Mouse (Mus musculus) cerebellum, adult 18-20 months (tissue): ENCODE data around the gene Fam84a.

Experiments used
- DNase-seq, 2 experiments: peaks; one replicate each; pipeline ENCODE4 v3.0.0; 2021

The Fam84a gene

GRCm38 (mm10) chr12:14151921-14152320 is at the start of gene Fam84a:
TSS of gene Fam84a (minus strand) at chr12:14152054.
- peak; percentile 78 to 85 for DNase-seq

GRCm38 (mm10) chr12:14195479-14195878 is 43.6 kb upstream of the Fam84a start:
- DNase-seq: no peak

- DNase-seq: no peak
Observed at GRCm38 (mm10) chr12:14186689-14187195, 34.9 kb upstream of the Fam84a start.

- peak in 1 of 2 experiments; percentile 9 for DNase-seq
Observed at GRCm38 (mm10) chr12:14165713-14166112, 13.9 kb upstream of the Fam84a start.

- DNase-seq: no peak
Observed at GRCm38 (mm10) chr12:14164936-14165335, 13.1 kb upstream of the Fam84a start.

- DNase-seq: peak; percentile 4 to 36
Observed at GRCm38 (mm10) chr12:14152426-14152825, 572 bp upstream of the Fam84a start.

DNA sequence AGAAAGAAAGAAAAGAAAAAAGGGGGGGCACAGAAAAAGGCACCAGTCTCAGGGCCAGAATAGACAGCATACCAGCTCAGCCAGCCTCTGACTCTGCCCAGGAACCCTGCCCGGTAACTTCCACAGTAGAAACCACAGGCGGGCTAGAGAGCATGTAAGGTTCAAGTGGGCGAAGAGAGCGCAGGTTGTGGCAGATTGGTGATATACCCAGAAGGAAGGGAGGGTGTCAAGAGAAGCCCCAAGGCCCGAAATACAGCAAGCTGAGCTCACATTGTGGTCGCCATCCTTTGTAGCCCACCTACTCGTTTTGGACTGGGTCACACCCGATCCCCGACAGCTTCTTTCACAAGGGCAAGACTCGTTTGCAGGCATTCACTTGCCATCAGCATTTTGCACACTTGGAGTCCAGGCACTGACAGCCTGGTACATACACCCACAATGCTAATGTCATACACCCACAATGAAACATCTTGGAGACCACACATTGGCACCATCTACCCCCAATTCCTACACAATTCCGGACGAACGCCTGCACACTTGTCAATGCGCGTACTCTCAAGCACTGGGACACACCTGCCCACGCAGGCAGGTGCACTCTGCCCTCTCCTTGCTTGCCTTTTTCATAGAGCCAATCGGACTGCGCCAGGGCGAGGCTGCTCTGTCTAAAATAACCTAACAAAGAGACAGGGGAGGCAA is 770 bp downstream of the Fam84a start:
- peak; percentile 4 to 40 for DNase-seq

DNA sequence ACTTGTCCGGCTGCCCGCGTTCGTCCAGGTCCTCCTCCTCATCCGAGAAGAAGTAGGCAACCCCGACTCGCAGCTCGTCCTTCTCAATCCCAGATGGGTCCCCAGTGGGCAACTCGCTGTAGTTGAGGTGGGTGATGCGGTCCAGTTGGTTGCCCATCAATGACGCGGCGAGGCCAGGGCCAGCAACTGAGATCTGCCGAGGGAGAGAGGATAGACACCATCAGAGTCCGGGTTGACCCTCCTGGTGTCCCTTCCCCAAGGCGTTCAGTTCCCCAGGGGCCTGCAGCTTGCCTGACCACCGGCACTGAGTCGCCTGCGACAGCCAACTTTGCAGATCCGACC is 1.3 kb downstream of the Fam84a start:
- DNase-seq: no peak

DNA sequence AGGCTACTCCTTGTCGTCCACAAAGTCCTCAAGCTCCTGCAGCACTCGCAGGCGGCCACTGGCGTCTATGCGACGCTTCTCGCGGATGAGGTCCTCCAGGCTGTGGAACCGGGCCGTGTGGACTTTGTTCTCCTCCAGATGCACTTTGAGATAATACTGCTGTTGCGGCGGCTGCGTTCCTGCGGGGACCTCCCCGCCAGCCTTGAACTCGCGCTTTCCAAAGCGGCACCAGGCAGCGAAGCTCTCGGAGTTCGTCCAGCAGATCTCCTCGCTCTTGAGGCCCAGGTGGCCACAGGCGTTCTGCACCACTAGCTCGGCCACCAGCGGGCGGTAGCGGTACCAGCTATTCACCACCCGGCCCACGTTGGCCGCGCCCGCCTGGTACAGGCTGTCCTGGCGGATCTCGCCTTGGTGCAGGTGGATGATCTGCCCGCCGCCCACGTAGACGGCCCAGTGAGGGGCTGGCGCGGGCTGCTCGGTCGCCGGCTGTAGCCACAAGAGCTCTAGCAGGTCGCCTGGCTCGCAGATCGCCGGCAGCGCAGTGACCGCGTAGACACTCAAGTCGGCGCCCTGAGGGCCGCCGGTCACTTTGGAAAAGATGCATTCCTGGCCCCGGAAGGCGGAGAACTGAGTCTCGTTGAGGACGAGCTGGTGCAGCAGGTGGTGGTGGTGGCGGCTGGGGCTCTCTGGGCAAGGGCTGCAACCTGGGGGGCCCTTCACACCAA is 1.8 kb downstream of the Fam84a start:
- peak; percentile 61 to 82 for DNase-seq

- peak in 1 of 2 experiments; percentile 10 for DNase-seq
Observed at GRCm38 (mm10) chr12:14149022-14149842, 2.6 kb downstream of the Fam84a start.

GRCm38 (mm10) chr12:14137046-14137445 is 14.8 kb downstream of the Fam84a start:
- DNase-seq: no peak

GRCm38 (mm10) chr12:14114730-14115129 is 37.1 kb downstream of the Fam84a start:
- DNase-seq: no peak

DNA sequence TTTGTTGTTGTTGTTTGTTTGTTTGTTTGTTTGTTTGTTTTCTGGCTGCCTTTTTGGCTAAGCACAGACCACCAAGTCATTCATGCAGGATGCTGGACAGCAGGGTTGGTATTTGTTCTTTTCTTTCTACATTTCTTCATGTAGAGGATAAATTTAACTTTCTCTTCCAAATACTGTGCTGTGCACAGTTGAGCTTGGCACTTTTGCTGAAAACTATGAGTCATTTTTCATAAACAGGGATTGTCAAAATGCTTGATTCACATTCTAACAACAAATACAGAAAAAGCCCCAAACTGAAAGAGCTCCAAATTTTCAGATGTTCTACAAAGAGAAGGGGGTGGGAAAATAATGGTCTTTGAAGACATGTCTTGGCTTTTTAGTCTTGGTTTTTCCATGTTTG is 54.9 kb downstream of the Fam84a start:
- no peak for DNase-seq
